ENCODE assay signal across 8 mouse cellular contexts in the genomic region with DNA sequence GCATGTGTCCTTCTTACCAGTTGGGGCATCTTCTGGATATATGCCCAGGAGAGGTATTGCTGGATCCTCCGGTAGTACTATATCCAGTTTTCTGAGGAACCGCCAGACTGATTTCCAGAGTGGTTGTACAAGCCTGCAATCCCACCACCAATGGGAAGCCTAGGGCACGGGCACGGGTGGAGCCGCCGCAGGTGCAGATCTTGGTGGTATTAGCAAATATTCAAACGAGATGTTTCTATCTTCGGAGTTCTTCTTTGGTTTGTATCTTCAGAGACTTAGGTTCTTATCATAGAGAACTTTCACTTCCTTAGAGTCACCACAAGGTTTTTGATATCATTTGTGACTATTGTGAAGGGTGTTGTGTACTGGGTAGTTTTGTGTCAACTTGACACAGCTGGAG.
A peak's percentile ranks its signal among the peaks of the same experiment; 100 is the strongest.
DNase-seq lines count a peak whose midpoint lies in the region; ATAC-seq and TF ChIP-seq lines count a peak whose summit lies in the region.
"Not testable (repeated sequence)": the region's sequence is repeated elsewhere in the genome, so short reads cannot be mapped to it uniquely, and the experiment has no call there.

No protein-coding gene starts in this region.

- not testable (repeated sequence) for H3K27me3 ChIP-seq in embryonic facial prominence, embryonic 10.5 days (replicated peaks; ENCODE audit: low read depth, poor library complexity, severe bottlenecking); heart, embryonic 14.5 days (ENCODE audit: control insufficient read depth, insufficient read depth, low read length); lung, embryonic 14.5 days (ENCODE audit: insufficient read depth, low read length)

- H3K4me2 ChIP-seq in heart, embryonic 14.5 days (ENCODE audit: low read length); lung, embryonic 14.5 days: not testable (repeated sequence)

- H3K4me3 ChIP-seq in embryonic facial prominence, embryonic 10.5 days; heart, embryonic 14.5 days (ENCODE audit: control insufficient read depth in 1 of 2, insufficient read depth in 1 of 2, low read depth in 1 of 2, low read length in 2 of 2); lung, embryonic 14.5 days (ENCODE audit: low read depth, low read length): not testable (repeated sequence)

- H3K27ac ChIP-seq in embryonic facial prominence, embryonic 10.5 days (replicated peaks); heart, embryonic 14.5 days (replicated peaks in 1 of 2; ENCODE audit: control insufficient read depth in 1 of 2, insufficient read depth in 1 of 2, low read depth in 2 of 2, low read length in 2 of 2); lung, embryonic 14.5 days (ENCODE audit: low read depth): not testable (repeated sequence)

- peak; percentile 60 for ATAC-seq in CD4-positive, CD25-positive, alpha-beta regulatory T cell, adult 4 months
- 0 out of 2 replicates have a peak, but pooled peaks have one; percentile 71 for ATAC-seq in heart, embryonic 14.5 days (ENCODE audit: insufficient number of reproducible peaks, insufficient read depth, low FRiP score, low read depth)
- not testable (repeated sequence) for ATAC-seq in lung, embryonic 14.5 days (ENCODE audit: insufficient read depth)

- H3K4me1 ChIP-seq in embryonic facial prominence, embryonic 10.5 days; heart, embryonic 14.5 days (ENCODE audit: control insufficient read depth in 2 of 2, insufficient read depth in 2 of 2, low read length in 2 of 2); lung, embryonic 14.5 days (ENCODE audit: insufficient read depth): not testable (repeated sequence)

- not testable (repeated sequence) for TF ChIP-seq CTCF in lung, embryonic 14.5 days (IDR thresholded peaks at IDR 0.05; ENCODE audit: low read depth)

- H3K9ac ChIP-seq in heart, embryonic 14.5 days (ENCODE audit: low read length); lung, embryonic 14.5 days: not testable (repeated sequence)

- H3K36me3 ChIP-seq in embryonic facial prominence, embryonic 10.5 days (replicated peaks); heart, embryonic 14.5 days (ENCODE audit: control insufficient read depth, insufficient read depth, low read length); lung, embryonic 14.5 days (ENCODE audit: insufficient read depth): not testable (repeated sequence)

- WGBS in embryonic facial prominence, embryonic 10.5 days, result 93% methylated on average over 8 of the region's 8 CpGs
- 79% methylated on average over 8 of the region's 8 CpGs for WGBS in heart, embryonic 14.5 days
- 90% methylated on average over 8 of the region's 8 CpGs for WGBS in lung, embryonic 14.5 days

- H3K9me3 ChIP-seq in embryonic facial prominence, embryonic 10.5 days; heart, embryonic 14.5 days (ENCODE audit: control insufficient read depth, low read length); lung, embryonic 14.5 days (ENCODE audit: low read depth, low read length): not testable (repeated sequence)

- DNase-seq in brain, adult 2 months (ENCODE audit: low read depth, low spot score), result peak; percentile 55
- DNase-seq in embryonic facial prominence, embryonic 10.5 days (ENCODE audit: low spot score), result peak; percentile 78
- DNase-seq in kidney, postnatal 4 days, result peak; percentile 29 to 39
- peak; percentile 51 for DNase-seq in lung, embryonic 14.5 days
- DNase-seq in retina, embryonic 14.5 days (ENCODE audit: low spot score), result peak; percentile 22
- peak; percentile 22 for DNase-seq in urinary bladder, adult 2 months (ENCODE audit: low spot score)

Comparison
In these comparisons a context has a peak if more than half of its experiments do, and no peak if none do; other contexts are left out.
1. DNase-seq: peak in every context shown above with its lines; median percentile 78 in embryonic facial prominence, embryonic 10.5 days; 55 in brain, adult 2 months; 51 in lung, embryonic 14.5 days; 34 in kidney, postnatal 4 days; 22 in retina, embryonic 14.5 days; 22 in urinary bladder, adult 2 months.